Mouse (Mus musculus) kidney, postnatal 0 days (tissue): ENCODE data around the gene AC161166.1. TPM values are rescaled to one million over a fixed set of nuclear protein-coding genes. Genes with fewer than 3 reads are reported as not detected.
A peak's percentile ranks its signal among the peaks of the same experiment; 100 is the strongest.

Source experiments
- ATAC-seq: fragments of 200-750 bp; cut with Nextera tagmentation; replicated peaks from 2 replicates; pipeline ENCODE4 v1.8.0; 2017; ENCODE audit warnings: low read depth, moderate number of reproducible peaks, moderate TSS enrichment, moderate library complexity; ENCODE audit not compliant: low FRiP score
- DNase-seq: peaks from one replicate; pipeline ENCODE4 v3.0.0-alpha.2; 2016; ENCODE audit warnings: low spot score
- H3K27ac ChIP-seq: fragments of 300-500 bp; sonication (generic); 2 replicates; pipeline ENCODE4 v1.5.1; 2014; ENCODE audit warnings: mild to moderate bottlenecking
- H3K27me3 ChIP-seq: fragments of 300-500 bp; sonication (generic); 2 replicates; pipeline ENCODE4 v1.6.1; 2014; ENCODE audit warnings: low read length, mixed read lengths; ENCODE audit not compliant: insufficient read depth
- H3K36me3 ChIP-seq: fragments of 300-500 bp; sonication (generic); 2 replicates; pipeline ENCODE4 v1.6.1; 2014; ENCODE audit warnings: low read length, mixed read lengths; ENCODE audit not compliant: insufficient read depth
- H3K4me1 ChIP-seq: fragments of 300-500 bp; sonication (generic); replicated peaks from 2 replicates; pipeline ENCODE4 v1.6.1; 2014; ENCODE audit warnings: antibody characterized with exemption, low read length, mixed read lengths; ENCODE audit not compliant: insufficient read depth
- H3K4me2 ChIP-seq: fragments of 300-500 bp; sonication (generic); 2 replicates; pipeline ENCODE4 v1.6.1; 2014; ENCODE audit warnings: mild to moderate bottlenecking, low read length, moderate library complexity, mixed read lengths
- H3K4me3 ChIP-seq: fragments of 300-500 bp; sonication (generic); replicated peaks from 2 replicates; pipeline ENCODE4 v1.5.1; 2014; ENCODE audit warnings: low read depth, low read length
- H3K9ac ChIP-seq: fragments of 300-500 bp; sonication (generic); 2 replicates; pipeline ENCODE4 v1.6.1; 2014; ENCODE audit warnings: low read depth, low read length
- H3K9me3 ChIP-seq: fragments of 300-500 bp; sonication (generic); replicated peaks from 2 replicates; pipeline ENCODE4 v1.6.1; 2016; ENCODE audit warnings: low read length, inconsistent platforms, mixed read lengths
- CTCF ChIP-seq: IDR thresholded peaks from 2 replicates; pipeline ENCODE4 v1.5.1; 2016; ENCODE audit warnings: antibody characterized with exemption, low read depth, mild to moderate bottlenecking, moderate library complexity
- WGBS: fragments of 180-500 bp; shearing (Covaris S2); extraction: QIAGEN DNeasy Blood & Tissue Kit; methylation state at CpG from one replicate; pipeline ENCODE4 v1.1.7; 2014; 5-methylcytosine and 5-hydroxymethylcytosine counted together
- polyA plus RNA-seq: library from polyadenylated mRNA; unstranded; fragments of >200 nt; fragmentation: Nextera tagmentation; extraction: Ambion mirVana; gene quantifications from 2 replicates; pipeline ENCODE4 v1.2.1, GENCODE M21; 2015

The AC161166.1 gene
- polyA plus RNA-seq, 1 experiment from 2014 or later, result 0.12 TPM

GRCm38 (mm10) chr7:24537081-24537480, 24.8 kb upstream of the AC161166.1 start:
- 33% methylated on average over 4 of the region's 4 CpGs for WGBS
- ATAC-seq (peak; percentile 18; the same call in 1 of the 2 replicates), DNase-seq (peak; percentile 63)
- peaks cover 15% of the 10 kb centered on the region for H3K4me1 ChIP-seq
- no peaks in the 10 kb centered on the region for H3K9me3 ChIP-seq
- H3K9ac ChIP-seq, result no peak overlapping the region
- H3K4me3 ChIP-seq, result no peak overlapping the region
- no peaks in the 10 kb centered on the region for H3K27me3 ChIP-seq
- peaks cover 17% of the 10 kb centered on the region for H3K36me3 ChIP-seq
- H3K27ac ChIP-seq, result peak overlapping the region; percentile 36; the same call in 1 of the 2 replicates
- TF ChIP-seq CTCF, result no peak
- H3K4me2 ChIP-seq, result no peak overlapping the region

- Histone ChIP-seq H3K4me1 (peaks cover 20% of the 10 kb centered on the region), H3K9ac (no peak overlapping the region), H3K27me3 (no peaks in the 10 kb centered on the region), H3K27ac (no peak overlapping the region), H3K4me3 (0 out of 2 replicates have a peak overlapping the region, but pooled peaks have one; percentile 5), H3K4me2 (peak overlapping the region; percentile 23; the same call in 1 of the 2 replicates), H3K9me3 (no peaks in the 10 kb centered on the region), H3K36me3 (peaks cover 17% of the 10 kb centered on the region)
- TF ChIP-seq CTCF, result no peak
- ATAC-seq (no peak), DNase-seq (peak; percentile 15)
- 41% methylated on average over 19 of the region's 19 CpGs for WGBS
Measured at GRCm38 (mm10) chr7:24534301-24534700, 22.0 kb upstream of the AC161166.1 start.

- ATAC-seq (no peak), DNase-seq (no peak)
- H3K4me2 ChIP-seq, result peak overlapping the region; percentile 23
Measured at GRCm38 (mm10) chr7:24533806-24534205, 21.6 kb upstream of the AC161166.1 start.

GRCm38 (mm10) chr7:24533031-24533571, 20.8 kb upstream of the AC161166.1 start:
- Histone ChIP-seq H3K4me2 (no peak overlapping the region), H3K36me3 (peaks cover 17% of the 10 kb centered on the region), H3K9me3 (no peaks in the 10 kb centered on the region), H3K4me1 (peaks cover 17% of the 10 kb centered on the region), H3K4me3 (no peak overlapping the region), H3K9ac (no peak overlapping the region), H3K27ac (no peak overlapping the region), H3K27me3 (no peaks in the 10 kb centered on the region)
- DNase-seq (no peak), ATAC-seq (no peak)
- WGBS, result 80% methylated on average over 28 of the region's 28 CpGs
- no peak for TF ChIP-seq CTCF

More at GRCm38 (mm10) chr7:24533806-24534205, 21.6 kb upstream of the AC161166.1 start:
- Histone ChIP-seq H3K36me3 (peaks cover 17% of the 10 kb centered on the region), H3K27ac (no peak overlapping the region), H3K9ac (no peak overlapping the region), H3K4me3 (0 out of 2 replicates have a peak overlapping the region, but pooled peaks have one; percentile 5), H3K27me3 (no peaks in the 10 kb centered on the region), H3K9me3 (no peaks in the 10 kb centered on the region), H3K4me1 (peaks cover 20% of the 10 kb centered on the region)
- 44% methylated on average over 42 of the region's 42 CpGs for WGBS
- no peak for TF ChIP-seq CTCF

GRCm38 (mm10) chr7:24531211-24531971, 19.1 kb upstream of the AC161166.1 start:
- peak overlapping the region; percentile 94 for H3K27ac ChIP-seq
- 2% methylated on average over 39 of the region's 43 CpGs for WGBS
- H3K36me3 ChIP-seq, result peaks cover 17% of the 10 kb centered on the region

GRCm38 (mm10) chr7:24530062-24530931, 18.0 kb upstream of the AC161166.1 start, which contains the start of gene Irgq:
Irgq (plus strand) TSS chr7:24530689.
- no peaks in the 10 kb centered on the region for H3K9me3 ChIP-seq
- H3K27ac ChIP-seq, result peak within 1 kb of the TSS; percentile 94
- peak; percentile 93 for ATAC-seq
- DNase-seq, result peak; percentile 100
- TF ChIP-seq CTCF, result no peak
- H3K27me3 ChIP-seq, result no peaks in the 10 kb centered on the region
- peaks cover 9% of the 10 kb centered on the region; the same call in 1 of the 2 replicates for H3K4me1 ChIP-seq
- H3K36me3 ChIP-seq, result peaks cover 17% of the 10 kb centered on the region
- H3K9ac ChIP-seq, result peak within 1 kb of the TSS; percentile 74
- peak within 1 kb of the TSS; percentile 56 for H3K4me3 ChIP-seq
- peak within 1 kb of the TSS; percentile 90 for H3K4me2 ChIP-seq
- under 1% methylated on average over 44 of the region's 44 CpGs for WGBS

More at GRCm38 (mm10) chr7:24531211-24531971, 19.1 kb upstream of the AC161166.1 start:
- Histone ChIP-seq H3K27me3 (no peaks in the 10 kb centered on the region), H3K4me1 (peaks cover 9% of the 10 kb centered on the region; the same call in 1 of the 2 replicates), H3K4me3 (peak overlapping the region; percentile 56), H3K9me3 (no peaks in the 10 kb centered on the region), H3K9ac (peak overlapping the region; percentile 74), H3K4me2 (peak overlapping the region; percentile 90)
- ATAC-seq (peak; percentile 55), DNase-seq (peak; percentile 92)
- peak; percentile 86 for TF ChIP-seq CTCF
